Mouse (Mus musculus) right cerebral cortex, postnatal 36 days (tissue): ENCODE data around the gene Tas2r104.

Experiments used
- DNase-seq, 2 experiments: peaks; one replicate each; pipeline ENCODE4 v3.0.0; 2022; ENCODE audit warnings: low spot score in 2 of 2, mixed read lengths in 1 of 2

Tas2r104 gene

GRCm38 (mm10) chr6:131685644-131686043 is at the start of gene Tas2r104:
Tas2r104 (minus strand) TSS chr6:131685744.
- no peak for DNase-seq

DNA sequence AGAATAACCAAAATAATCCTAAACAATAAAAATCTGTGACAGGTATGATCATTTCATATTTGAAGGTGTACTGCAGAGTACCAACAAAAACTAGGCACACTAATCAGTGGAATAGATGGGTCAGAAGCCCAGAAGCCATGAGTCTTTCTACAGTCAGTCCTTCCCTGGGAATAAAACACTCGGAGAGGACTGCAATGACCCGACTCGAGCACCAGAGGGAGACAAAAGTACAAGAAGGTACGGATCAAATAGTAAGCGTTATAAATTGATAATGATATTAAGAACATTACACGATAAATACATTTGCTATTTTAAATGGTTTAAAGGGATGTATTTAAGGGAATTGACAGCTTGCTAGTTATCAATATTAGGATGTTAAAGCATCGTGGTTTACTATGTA is 27.3 kb upstream of the Tas2r104 start:
- no peak for DNase-seq

DNA sequence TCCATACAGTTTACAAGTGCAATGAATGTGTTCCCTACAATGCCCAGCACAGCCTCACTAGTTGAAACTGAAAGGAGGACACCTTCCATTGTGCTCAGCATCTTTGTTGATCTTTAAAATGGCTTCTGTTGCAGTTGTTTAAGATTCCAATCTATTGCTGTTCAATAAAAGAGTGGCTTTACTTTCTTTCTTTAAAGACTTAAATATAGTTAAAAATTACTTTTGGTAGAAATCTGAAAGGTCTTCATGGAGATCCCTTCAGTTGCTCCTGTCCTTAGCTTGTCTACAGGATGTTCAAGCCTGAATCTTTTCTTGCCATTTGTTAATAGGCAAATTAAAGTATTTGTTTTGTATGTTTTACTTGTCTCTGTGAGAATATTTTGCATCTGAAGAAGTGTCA is 4.4 kb upstream of the Tas2r104 start, which contains the start of gene Tas2r114:
TSS of gene Tas2r114 (minus strand) at position 101 of the 400 bp plus-strand sequence.
- no peak for DNase-seq

DNA sequence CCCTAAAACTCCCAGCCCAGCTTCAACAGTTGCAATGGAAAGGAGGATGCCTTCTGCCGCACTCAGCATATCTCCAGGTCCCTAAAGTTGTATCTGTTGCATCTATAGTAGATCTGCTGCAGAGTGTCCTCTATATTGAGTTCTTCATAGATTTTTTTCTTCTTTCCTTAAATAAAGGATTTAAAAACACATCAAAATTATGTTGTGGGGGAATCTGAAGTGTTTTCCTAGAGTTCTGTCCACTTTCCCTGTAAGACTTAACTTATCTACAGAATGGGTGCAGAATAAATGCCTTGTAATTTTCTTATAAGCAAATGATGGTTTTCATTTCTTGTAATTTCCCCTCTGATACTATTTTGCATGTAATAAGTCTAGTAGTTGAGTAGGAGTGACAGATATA is 1.9 kb upstream of the Tas2r104 start, which contains the start of gene Tas2r105:
TSS of gene Tas2r105 (minus strand) at position 101 of the 400 bp plus-strand sequence.
- no peak for DNase-seq

DNA sequence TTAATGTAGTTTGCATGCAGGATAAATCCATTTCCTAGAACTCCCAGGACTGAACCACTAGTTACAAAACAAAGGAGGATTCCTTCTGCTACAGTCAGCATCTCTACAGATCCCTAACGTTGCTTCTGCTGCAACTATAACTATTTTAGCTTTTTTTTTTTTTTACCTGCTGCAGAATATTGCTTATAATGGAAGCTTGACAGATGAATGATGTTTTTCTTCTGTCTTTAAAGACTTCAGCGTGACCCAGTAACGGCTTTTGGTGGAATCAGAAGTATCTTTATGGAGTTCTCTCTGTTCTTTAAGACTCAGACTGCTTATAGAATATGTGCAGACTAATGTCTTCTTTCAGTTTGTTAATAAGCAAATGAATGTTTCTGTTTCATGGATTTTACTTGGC is 6.8 kb downstream of the Tas2r104 start, which contains the start of gene Tas2r106:
TSS of gene Tas2r106 (minus strand) at position 101 of the 400 bp plus-strand sequence.
- no peak for DNase-seq

DNA sequence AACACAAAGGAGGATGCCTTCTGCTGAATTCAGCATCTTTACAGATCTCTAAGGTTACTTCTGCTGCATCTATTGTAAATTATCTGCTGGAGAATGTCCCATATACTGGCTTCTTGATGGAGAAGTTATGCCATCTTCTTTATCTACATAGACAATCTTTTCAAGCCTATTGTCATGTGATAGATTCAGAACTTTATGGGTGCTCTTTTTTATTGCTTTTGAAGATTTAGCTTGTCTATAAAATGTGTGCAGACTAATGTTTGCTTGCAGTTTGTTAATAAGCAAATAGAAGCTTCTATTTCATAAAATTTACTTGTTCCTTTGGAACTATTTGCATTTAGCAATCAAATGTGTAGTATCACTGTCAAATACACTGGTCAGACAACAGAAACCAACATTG is 25.5 kb downstream of the Tas2r104 start, which contains the start of gene Tas2r107:
TSS of gene Tas2r107 (minus strand) at position 101 of the 400 bp plus-strand sequence.
- no peak for DNase-seq
